Mouse (Mus musculus) ES-Bruce4 (cell line): Measurements from ENCODE around the gene Wwp2. TPM values are rescaled to one million over a fixed set of nuclear protein-coding genes. Genes with fewer than 3 reads are reported as not detected.

Experiments
- H3K27ac ChIP-seq: 2 replicates; pipeline ENCODE4 v1.5.1; 2012; ENCODE audit warnings: low read length, inconsistent platforms; ENCODE audit not compliant: insufficient read depth
- H3K27me3 ChIP-seq: 2 replicates; pipeline ENCODE4 v1.6.1; 2012; ENCODE audit warnings: mild to moderate bottlenecking, low read length, inconsistent platforms; ENCODE audit not compliant: control insufficient read depth, poor library complexity, insufficient read depth, severe bottlenecking
- H3K36me3 ChIP-seq: 2 replicates; pipeline ENCODE4 v1.6.1; 2012; ENCODE audit warnings: inconsistent platforms, mild to moderate bottlenecking, low read length, moderate library complexity; ENCODE audit not compliant: control insufficient read depth, poor library complexity, insufficient read depth, severe bottlenecking
- H3K4me1 ChIP-seq: one replicate; pipeline ENCODE4 v1.8.1; 2011; ENCODE audit warnings: low read length; ENCODE audit not compliant: control insufficient read depth, insufficient read depth
- H3K4me3 ChIP-seq: 2 replicates; pipeline ENCODE4 v1.5.1; 2011; ENCODE audit warnings: low read depth, mild to moderate bottlenecking, low read length
- H3K9ac ChIP-seq: 2 replicates; pipeline ENCODE4 v1.6.1; 2012; ENCODE audit warnings: low read depth, mild to moderate bottlenecking, inconsistent platforms; ENCODE audit not compliant: poor library complexity, severe bottlenecking
- H3K9me3 ChIP-seq: replicated peaks from 2 replicates; pipeline ENCODE4 v1.6.1; 2012; ENCODE audit warnings: mild to moderate bottlenecking, low read length, inconsistent platforms; ENCODE audit not compliant: control insufficient read depth, poor library complexity, insufficient read depth, severe bottlenecking
- CTCF ChIP-seq: IDR thresholded peaks from one replicate; pipeline ENCODE4 v1.8.1; 2011; ENCODE audit warnings: low read depth, low read length
- EP300 ChIP-seq: IDR thresholded peaks from 2 replicates; pipeline ENCODE4 v1.6.1; 2011; ENCODE audit warnings: low read depth, low read length; ENCODE audit not compliant: insufficient read depth
- POLR2A ChIP-seq: IDR thresholded peaks from one replicate; pipeline ENCODE4 v1.8.1; 2011; ENCODE audit warnings: low read length; ENCODE audit not compliant: insufficient read depth
- polyA plus RNA-seq: library from polyadenylated mRNA; stranded (reverse); fragments of >200 nt; gene quantifications from 2 replicates; pipeline ENCODE4 v1.2.4, GENCODE M21; 2011; ENCODE audit warnings: low read depth; ENCODE audit not compliant: missing spikeins, insufficient read depth, insufficient read length

The Wwp2 gene
- polyA plus RNA-seq, 1 experiment, result 48.7 TPM

DNA sequence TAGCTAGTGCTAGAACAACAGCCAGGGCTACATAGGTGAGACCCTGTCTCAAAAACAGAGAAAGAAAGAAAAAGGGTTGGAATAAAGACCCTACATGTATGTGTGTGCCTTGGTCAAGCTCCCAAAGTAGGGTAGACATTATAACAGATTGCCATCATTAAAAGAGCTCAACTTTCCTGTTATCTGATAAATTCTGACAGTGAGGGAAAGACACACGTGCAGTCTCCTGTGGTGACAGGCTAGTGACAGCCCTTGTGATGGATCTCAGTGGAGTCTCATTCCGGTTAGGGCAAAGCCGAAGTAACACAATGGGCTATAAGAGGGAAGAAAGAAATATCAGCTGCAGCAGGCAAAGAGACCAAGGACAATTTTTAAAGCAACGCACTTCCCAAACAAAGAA lies 32.1 kb upstream of the Wwp2 start:
- Histone ChIP-seq H3K27ac (peak overlapping the region; percentile 92), H3K36me3 (no peaks in the 10 kb centered on the region), H3K9ac (peak overlapping the region; percentile 65), H3K4me1 (peaks cover 6% of the 10 kb centered on the region), H3K27me3 (no peaks in the 10 kb centered on the region), H3K4me3 (peak overlapping the region; percentile 41; the same call in 1 of the 2 replicates), H3K9me3 (no peaks in the 10 kb centered on the region)
- no peak for TF ChIP-seq EP300
- TF ChIP-seq POLR2A, result no peak
- TF ChIP-seq CTCF, result no peak

DNA sequence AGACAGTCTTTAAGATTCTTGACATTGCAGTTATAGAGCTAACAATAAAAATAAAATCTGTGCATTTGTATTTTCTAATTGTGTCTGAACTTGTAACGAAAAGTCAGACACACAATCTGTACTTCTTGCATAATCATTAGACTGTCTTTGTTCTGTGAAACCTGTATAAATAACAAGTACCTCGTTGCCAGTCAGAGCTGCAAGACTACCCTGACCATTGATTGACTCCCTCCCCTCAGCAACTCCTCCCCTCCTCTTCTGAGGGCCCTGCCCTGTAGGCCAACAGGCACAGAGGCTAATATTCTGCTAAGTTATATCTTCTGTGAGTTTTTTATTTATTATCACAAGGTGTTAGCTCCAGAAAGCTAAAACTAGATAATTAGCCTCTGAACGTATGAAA lies 30.2 kb upstream of the Wwp2 start:
- Histone ChIP-seq H3K9me3 (no peaks in the 10 kb centered on the region), H3K9ac (no peak overlapping the region), H3K4me1 (peaks cover 6% of the 10 kb centered on the region), H3K27me3 (no peaks in the 10 kb centered on the region), H3K36me3 (peaks cover 14% of the 10 kb centered on the region), H3K4me3 (no peak overlapping the region), H3K27ac (no peak overlapping the region)
- TF ChIP-seq POLR2A, result no peak
- TF ChIP-seq CTCF, result no peak
- no peak for TF ChIP-seq EP300

DNA sequence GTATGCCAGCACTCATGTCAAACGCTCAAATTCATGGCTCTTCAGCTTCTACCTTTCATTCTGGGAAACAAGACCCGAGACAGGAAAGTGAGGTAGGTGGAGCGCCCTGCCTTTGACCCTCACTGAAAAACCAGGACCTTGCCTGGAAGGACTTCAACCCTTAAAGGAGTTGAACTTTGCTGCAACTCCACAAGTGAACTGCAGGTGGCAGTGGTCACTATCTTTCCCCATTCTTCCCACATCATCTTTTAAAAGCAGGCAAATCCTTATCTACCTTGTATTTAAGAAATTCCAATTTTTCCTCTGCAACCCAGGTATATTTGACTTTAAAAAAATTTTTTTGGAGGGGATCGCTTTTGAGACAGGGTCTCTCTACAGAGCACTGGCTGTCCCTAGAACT lies 24.8 kb upstream of the Wwp2 start:
- no peak overlapping the region for H3K9ac ChIP-seq
- peaks cover 2% of the 10 kb centered on the region for H3K4me1 ChIP-seq
- H3K27ac ChIP-seq, result peak overlapping the region; percentile 7; the same call in 1 of the 2 replicates
- no peak overlapping the region for H3K4me3 ChIP-seq
- no peaks in the 10 kb centered on the region for H3K27me3 ChIP-seq
- H3K9me3 ChIP-seq, result no peaks in the 10 kb centered on the region
- TF ChIP-seq POLR2A (no peak), EP300 (no peak), CTCF (peak; percentile 36)
- peaks cover 60% of the 10 kb centered on the region for H3K36me3 ChIP-seq

DNA sequence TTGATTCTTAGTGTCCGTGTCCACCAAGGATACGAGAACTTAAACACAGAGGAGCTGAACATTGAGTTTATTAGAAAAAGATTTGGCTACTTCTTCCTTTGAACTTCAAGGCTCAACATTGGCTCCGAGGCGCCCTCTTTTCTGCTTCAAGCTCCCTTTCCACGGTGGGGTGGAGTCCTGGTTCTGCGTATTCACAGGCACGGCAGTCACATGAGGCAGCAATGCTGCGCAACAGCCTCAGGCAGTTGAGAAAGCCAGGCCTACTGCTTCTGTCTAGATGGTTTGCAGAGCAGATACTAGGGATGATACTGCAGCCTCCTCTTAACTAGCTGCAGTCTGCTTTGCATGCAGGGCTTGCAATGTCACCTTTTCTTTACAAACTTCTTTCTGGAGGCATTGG lies 23.6 kb upstream of the Wwp2 start:
- Histone ChIP-seq H3K4me1 (peaks cover 5% of the 10 kb centered on the region), H3K9ac (no peak overlapping the region), H3K27ac (peak overlapping the region; percentile 12), H3K9me3 (no peaks in the 10 kb centered on the region), H3K27me3 (no peaks in the 10 kb centered on the region), H3K4me3 (no peak overlapping the region), H3K36me3 (peaks cover 71% of the 10 kb centered on the region)
- no peak for TF ChIP-seq CTCF
- no peak for TF ChIP-seq POLR2A
- peak; percentile 54; the same call in 1 of the 2 replicates for TF ChIP-seq EP300

DNA sequence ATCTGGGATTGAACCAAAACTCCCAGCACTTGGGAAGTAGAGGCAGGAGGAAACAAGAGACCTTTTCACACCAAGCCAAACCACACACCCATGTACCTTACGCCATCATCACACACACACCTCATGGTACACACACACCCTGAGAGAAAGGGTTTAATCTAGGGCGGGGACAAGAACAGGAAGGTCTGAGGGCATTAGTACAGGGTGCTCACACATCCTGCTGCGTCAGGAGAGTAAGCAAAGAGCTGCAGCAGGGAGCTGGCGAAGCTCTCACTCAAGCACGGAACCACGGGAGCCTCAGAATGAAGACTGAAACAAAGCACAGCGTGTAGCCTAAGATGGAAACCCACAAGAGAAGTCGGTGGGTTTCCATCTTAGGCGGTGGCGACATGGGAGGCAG lies 22.3 kb upstream of the Wwp2 start:
- H3K27me3 ChIP-seq, result no peaks in the 10 kb centered on the region
- H3K9me3 ChIP-seq, result no peaks in the 10 kb centered on the region
- H3K27ac ChIP-seq, result 0 out of 2 replicates have a peak overlapping the region, but pooled peaks have one; percentile 2
- TF ChIP-seq CTCF (no peak), EP300 (no peak), POLR2A (no peak)
- peaks cover 83% of the 10 kb centered on the region for H3K36me3 ChIP-seq
- peaks cover 5% of the 10 kb centered on the region for H3K4me1 ChIP-seq
- no peak overlapping the region for H3K9ac ChIP-seq
- H3K4me3 ChIP-seq, result no peak overlapping the region

DNA sequence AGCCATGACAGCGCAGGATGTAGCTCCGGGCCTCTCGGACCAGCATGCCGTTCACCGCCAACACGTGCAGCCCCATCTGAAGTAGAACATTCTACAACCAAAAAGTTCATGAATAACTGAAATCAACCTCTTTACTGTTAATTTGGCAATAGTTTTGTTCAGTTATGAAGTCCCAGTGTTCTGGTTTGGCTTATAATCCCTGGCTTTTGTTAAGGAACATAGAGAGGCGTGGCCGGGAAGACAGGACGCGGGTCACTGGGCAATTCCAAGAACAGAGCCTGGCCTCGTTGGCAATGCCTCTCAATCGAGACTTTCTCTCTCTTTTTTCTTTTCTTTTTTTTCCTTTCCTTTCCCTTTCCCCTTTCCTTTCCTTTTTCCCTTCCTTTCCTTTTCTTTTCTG lies 19.2 kb upstream of the Wwp2 start:
- Histone ChIP-seq H3K36me3 (peaks cover 93% of the 10 kb centered on the region), H3K9me3 (no peaks in the 10 kb centered on the region), H3K27ac (peak overlapping the region; percentile 20; the same call in 1 of the 2 replicates), H3K27me3 (no peaks in the 10 kb centered on the region), H3K4me1 (peaks cover 5% of the 10 kb centered on the region), H3K4me3 (no peak overlapping the region), H3K9ac (no peak overlapping the region)
- TF ChIP-seq POLR2A, result no peak
